Mouse (Mus musculus) cerebellum, adult (tissue): ENCODE results near the gene Ric8b.

Experiments used
- ATAC-seq: cut with Nextera tagmentation; 2 replicates; pipeline ENCODE4 v1.9.2; 2017; ENCODE audit warnings: mild to moderate bottlenecking, moderate library complexity, mixed read lengths; ENCODE audit not compliant: insufficient number of reproducible peaks, low FRiP score, low TSS enrichment

Ric8b gene

GRCm38 (mm10) chr10:85046585-85046984 is 129.2 kb downstream of the Ric8b start:
- no peak for ATAC-seq

GRCm38 (mm10) chr10:85048008-85048407 is 130.6 kb downstream of the Ric8b start:
- ATAC-seq = no peak

- ATAC-seq = no peak
Observed at GRCm38 (mm10) chr10:85050668-85051208, 133.3 kb downstream of the Ric8b start.

- ATAC-seq = no peak
Observed at GRCm38 (mm10) chr10:85052451-85052850, 135.0 kb downstream of the Ric8b start.

GRCm38 (mm10) chr10:85054876-85055275 is 137.5 kb downstream of the Ric8b start:
- ATAC-seq = no peak
